Mouse (Mus musculus) right cerebral cortex, adult 18-20 months (tissue): ENCODE results near the gene Macrod2.

ENCODE experiments used
- DNase-seq: peaks from one replicate; pipeline ENCODE4 v3.0.0; 2022; ENCODE audit warnings: mixed read lengths

Gene Macrod2

DNA sequence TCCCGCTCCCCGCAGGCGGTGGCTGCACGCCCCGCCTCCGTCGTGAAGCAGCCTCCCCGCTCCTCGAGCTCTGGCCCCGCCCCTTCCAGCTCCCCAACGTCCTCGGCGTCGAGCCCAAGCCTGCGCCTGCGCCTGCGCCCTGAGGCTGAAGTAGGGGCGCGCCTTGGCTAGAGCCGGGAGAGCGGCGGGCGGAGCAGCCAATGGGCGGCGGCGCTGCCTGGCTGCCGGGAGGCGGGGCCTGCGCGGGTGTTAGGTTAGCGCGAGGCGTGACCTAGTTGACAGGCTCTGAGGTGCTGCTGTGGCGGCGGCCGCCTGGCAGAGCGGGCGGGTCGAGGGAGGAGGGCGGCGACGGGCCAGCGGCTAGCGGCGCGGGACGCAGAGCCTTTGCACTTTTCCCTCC, at the start of gene Macrod2:
Macrod2 (plus strand) TSS at position 131 of the 400 bp plus-strand sequence.
- DNase-seq, result peak; percentile 99

DNA sequence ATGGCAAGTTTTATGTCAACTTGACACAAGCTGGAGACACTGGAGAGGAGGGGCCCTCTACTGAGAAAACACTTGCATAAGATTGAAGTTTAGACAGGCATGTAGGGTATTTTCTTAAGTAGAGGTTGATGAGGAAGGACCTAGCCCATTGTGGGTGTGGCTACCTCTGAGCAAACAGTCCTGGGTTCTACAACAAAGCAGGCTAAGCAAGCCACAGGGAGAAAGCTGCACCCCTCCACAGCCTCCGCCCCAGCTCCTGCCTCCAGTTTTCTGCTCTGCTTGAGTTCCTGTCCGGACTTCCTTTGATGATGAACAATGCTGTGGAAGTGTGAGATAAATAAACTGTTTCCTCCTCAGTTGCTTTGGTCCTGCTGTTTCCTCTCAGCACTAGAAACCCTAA, 35.2 kb upstream of the Macrod2 start:
- DNase-seq, result no peak

DNA sequence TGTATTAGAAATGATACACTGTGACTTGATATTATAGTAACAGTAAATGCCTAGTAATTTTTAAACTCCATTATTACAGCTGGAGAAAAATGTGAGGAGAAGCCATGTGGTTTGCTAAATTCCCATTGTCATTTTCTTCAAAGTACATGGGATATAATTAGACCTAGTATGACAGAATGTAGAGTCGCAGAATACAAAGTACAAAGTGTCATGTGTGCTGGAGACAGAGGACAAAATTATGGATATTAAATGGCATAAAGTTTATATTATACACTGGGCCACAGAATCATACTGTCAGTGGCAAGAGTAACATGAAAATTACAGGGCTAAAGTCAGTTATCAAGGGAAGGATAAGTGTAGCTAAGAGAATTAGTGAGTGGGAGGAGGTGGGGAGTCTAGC, 30.3 kb upstream of the Macrod2 start:
- no peak for DNase-seq

DNA sequence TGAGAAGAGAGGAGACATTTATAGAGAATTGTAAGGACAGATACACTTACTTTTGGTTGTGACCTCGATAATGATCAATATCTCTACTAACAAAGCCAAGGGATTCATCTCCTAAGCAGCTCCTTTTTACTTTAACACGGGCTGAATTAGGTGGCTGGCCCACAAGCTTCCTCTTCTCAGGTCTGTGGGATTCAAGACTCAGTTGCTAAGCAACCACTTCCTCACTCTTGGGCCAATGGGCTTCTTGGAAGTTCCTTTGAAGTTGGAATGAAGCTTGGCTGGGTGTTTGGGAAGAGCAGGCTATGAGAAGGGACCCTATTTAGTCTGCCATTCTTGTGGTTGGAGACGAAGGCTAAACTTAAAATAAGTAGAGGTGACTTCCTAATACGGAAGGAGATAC, 5.6 kb upstream of the Macrod2 start, which contains the start of gene Sel1l2:
Sel1l2 (minus strand) TSS at position 182 of the 400 bp plus-strand sequence.
- no peak for DNase-seq

DNA sequence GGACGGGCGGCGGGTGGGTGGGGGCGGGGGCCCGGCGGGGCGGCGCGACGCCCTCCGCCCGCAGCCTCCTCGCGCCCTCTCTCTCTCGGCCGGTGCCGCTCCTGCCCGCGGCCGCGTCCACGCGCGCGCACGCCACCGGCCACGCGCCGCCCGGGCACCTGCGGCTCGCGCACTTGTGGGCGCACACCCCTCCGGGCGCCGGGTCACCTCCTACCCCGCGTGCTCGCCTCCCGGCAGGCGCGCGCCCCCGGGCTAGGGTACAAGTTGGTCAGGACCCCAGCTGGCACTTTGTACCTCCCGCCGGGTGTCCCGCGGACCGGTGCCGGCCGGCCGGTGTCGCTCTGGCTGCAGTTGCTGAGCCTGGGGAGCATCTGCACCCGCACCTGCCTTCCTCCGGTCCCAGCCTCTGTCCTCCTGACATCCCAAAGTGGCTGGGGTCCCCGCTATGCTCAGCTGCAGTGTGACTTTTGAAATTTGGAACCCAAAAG, 679 bp downstream of the Macrod2 start:
- peak; percentile 45 for DNase-seq

DNA sequence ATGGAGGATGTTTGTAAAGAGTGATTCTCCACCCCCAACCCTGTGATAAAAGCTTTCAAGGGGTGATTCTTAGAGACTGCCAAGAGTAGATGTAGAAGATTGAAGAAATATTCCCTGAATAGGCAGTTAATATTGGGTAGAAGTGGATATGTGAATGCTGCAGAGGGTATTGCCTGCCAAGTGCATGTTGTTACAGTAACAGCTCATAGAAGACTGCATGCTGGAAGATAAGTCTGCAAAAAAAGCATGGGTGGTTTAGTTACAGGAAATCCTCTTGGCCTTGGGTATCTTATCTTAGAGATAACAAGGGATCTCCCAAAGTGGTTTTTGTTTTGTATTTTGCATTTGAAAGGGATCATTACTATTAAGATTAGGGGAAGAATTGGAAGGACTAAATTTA, 30.7 kb downstream of the Macrod2 start:
- DNase-seq, result no peak

DNA sequence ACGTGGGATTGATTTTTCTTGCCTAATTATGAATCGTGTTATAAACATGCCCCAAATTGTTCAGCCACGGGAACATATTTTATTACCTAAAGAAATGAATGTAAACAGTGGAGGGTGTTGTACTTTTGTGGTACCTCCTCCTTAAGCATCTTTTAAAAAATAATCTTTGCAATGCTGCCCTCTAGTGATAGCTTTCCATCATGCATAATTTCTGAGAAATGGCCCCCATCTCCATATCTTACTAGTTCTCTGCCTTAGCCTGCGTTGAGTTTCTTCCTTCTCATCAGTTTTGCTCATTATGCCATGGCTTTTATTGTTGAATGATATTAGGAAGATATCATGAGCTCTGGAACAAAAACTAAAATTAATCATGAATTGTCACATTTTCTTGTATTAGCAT, 32.2 kb downstream of the Macrod2 start:
- DNase-seq, result peak; percentile 18

DNA sequence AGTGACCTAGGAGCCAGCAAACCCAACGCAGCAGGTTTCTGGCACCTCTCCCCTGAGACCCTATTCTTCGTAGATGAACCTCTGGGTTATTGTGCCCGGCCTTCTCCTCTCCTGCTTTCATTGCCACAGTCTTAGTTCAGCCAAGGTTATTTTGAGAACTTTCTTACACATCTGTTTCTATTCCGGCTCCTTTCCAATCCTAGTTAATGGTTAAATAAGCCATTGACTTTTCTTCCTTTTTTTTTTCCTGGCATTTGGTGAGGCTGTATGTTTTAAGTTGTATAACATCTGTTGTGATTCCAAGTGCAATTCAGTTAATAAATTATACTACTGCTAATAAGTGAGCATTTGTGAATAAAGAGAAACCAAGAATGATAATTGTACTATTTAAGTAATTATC, 44.0 kb downstream of the Macrod2 start:
- DNase-seq, result no peak

DNA sequence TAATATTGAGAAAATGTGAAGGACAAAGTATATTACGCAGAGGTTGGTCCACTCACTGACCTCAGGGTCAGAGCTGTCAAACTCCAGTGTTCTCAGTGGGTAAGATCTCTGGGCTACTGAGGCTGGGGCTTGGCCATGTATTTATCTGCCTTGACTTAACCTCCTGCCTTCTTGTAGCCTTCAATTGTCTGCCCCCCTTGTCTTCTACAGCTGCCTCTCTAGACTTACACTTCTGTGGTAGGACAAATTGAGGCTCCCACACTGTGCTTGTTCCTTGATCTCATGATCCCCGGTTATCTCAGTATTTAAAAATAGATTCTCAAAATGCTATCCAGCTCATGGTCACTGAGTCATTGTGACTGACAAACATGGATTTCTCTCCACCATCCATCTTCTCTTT, 53.5 kb downstream of the Macrod2 start:
- DNase-seq, result no peak

DNA sequence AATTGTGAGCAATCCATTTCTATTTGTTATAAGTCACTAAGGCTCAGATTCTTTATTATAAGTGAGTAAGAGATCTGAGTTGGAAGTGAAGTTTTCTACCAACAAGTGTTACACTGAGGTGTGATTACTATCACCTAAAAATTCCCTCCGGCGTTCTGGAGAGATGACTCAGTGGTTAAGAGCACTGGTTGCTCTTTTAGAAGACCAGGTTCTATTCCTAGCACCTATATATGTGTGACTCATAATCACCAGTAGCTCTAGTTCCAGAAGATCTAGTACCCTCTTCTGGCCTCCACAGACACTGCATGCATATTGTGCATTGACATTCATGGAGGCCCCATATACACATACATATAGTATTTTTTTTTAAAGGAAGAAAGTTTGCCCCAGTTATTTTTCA, 80.7 kb downstream of the Macrod2 start:
- DNase-seq, result peak; percentile 14

DNA sequence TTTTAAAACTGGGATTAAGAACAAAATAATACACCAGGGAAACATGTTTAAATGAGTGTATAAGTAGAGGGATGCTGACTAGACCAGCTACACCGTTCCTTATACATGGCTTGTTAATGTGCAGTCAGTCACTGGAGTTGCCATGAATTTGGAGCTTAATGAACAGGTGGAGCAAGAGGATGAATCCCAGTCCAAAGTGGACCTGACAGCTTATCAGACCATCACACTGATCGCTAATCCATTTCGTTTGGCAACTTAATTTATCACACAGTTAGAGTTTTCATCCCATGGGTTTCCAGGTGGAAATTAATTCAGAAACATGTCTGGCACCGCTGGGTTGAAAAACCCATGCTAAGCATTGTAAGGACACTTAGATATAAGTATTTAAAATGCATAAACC, 81.8 kb downstream of the Macrod2 start:
- DNase-seq, result no peak

DNA sequence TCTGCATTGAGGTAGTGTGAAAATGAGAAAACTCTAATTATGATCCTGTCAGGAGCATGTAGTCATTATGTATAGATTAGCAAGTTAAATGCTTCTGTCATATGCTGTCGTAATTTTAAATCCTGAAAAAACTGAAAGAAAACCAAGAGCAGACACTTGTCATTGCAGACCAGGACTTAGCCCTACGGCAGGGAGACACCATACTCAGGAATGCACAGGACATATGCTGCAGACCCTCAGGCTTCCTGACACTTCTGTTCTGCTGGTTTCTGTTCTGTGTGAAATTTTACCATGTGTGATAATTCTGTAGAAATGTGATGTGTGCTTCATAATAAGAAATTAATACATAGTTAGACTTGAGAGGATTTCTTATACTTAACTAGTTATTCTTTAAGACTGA, 87.5 kb downstream of the Macrod2 start:
- DNase-seq, result no peak

DNA sequence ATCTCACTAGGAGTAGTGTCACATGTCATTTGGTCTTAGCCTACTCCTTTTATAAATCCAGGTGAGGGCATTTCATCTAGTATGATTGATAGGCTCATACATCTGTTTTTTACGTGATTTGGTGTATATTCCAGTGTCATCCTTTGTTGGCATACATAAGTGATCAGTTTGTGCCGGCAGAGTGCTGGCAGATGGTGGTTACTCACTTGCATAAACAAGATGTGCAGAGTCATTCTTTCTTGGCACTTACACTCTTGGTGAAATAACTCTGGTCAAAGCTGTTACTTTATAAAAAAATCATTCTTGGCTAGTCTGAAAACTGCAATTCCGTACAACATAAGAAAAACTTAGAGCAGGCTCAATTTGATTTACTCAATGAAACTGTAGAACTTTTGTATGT, 102.6 kb downstream of the Macrod2 start:
- DNase-seq, result peak; percentile 70

DNA sequence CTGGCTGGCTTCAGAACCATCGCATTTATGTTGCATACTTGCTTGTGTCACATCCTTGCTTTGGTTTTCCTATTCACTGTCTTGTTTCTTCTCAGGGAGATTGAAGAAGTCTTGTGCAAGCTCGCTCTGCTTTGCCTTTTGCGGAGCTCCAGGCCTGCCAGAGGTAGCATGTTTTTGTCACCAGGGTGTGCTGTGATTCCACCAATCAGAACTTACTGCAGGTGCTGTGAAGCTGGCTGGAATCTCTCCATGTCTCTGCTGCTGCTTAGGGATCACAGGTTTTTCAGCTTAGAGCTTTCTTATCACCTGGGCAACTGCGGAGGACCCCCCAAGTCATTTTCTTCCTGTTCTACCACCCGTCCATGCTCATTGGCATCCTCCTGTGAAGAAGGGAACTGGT, 105.8 kb downstream of the Macrod2 start:
- peak; percentile 71 for DNase-seq

DNA sequence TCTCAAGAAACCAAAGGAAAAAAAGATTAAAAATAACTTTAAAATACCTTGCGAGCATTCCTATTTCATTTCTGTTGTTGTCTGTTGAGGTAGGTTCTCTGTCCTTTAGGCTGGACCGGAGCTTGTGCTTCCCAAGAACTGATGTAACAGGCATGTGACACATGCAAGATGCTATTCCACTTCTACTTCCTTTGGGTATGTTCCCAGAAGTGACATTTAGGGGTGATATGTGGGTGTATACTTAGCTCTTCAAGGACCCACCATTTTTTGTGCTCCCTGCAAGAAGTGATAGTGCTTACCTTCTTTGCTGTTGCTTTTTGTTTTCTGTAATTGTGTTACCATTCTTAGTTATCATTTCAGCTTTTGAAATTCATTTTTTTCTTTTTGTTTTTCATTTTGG, 126.4 kb downstream of the Macrod2 start:
- DNase-seq, result no peak

DNA sequence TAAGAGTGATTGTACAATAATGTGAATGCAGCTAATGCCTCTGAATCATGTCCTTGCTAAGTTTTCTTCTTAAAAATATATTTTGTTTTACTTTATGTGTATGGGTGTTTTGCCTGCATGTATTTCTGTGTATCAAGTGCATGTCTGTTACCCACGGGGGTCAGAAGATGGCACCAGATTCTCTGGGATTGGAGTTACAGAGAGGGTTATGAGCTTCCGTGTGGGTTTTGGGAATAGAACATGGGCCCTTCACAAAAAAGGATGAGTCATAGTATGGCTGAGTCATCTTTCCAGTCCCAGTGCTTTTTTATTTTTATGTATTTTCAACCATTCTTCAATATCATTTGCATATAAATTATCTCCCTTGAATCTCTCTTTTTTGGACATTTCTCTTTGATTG, 135.1 kb downstream of the Macrod2 start:
- DNase-seq, result peak; percentile 44

DNA sequence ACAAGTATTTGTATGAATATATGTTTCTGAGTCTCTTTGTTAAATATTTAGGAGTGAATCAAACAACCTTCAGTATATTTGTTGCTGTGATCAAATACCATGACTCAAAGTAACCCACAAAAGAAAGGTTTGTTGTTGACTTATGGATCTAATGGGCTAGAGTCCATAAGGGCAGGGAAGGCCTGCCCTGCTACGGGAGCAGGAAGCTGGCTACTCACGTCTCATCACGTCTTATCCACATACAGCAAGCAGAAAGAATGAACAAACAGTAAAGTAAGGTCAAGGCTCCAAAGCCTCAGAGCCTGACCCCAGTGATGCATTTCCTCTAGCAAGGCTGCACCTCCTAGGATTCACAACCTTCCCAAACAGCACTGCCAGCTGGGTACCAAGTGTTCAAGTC, 136.9 kb downstream of the Macrod2 start:
- DNase-seq, result no peak

DNA sequence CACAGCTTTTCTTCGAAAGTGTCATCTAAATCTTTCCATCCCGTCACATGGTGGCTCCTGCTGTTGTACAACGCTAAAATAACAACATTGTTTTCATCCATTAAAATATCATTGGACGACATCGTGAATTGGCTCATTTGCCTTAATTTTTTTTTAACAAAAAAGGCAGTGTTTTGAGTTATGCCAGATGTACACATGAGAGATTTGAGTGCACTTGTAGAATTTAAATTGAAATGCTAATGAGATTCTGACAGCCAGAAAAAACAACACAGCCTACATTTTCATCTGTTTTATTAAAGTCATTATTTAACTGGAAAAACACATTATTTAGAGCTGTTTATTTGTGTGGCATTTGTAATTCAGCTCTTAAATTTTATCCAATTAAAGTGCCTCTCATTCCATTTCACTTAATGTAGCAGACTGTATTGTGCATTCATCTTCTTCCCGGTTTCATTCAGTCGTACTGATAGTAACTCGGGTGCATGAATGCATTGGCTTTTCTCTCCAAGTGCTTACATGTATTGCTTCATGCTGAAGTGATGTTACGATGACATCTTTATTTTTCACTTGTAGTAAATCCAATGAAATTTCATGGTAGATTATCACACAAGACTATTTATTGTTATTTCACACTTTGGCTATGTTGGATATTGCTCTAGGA, 137.9 kb downstream of the Macrod2 start:
- no peak for DNase-seq

DNA sequence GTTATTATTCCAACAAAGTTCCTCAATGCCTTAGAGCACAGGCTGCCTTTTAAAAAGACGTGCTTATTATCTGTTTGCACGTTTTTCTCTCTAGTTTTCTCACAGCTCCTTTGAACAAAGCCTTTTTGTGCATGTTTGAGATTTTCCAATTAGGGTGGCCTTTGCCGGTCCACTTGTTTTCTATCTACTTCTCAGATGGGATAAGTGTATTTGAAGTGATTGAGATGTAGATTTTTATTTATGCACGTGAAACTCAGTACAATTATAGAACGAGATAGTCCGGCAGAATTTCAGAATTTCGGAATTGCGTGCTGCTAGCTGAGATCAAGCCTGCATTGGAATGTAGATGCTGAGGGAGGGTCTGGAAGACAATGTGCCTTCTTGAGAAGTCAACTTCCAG, 138.5 kb downstream of the Macrod2 start:
- DNase-seq, result no peak

DNA sequence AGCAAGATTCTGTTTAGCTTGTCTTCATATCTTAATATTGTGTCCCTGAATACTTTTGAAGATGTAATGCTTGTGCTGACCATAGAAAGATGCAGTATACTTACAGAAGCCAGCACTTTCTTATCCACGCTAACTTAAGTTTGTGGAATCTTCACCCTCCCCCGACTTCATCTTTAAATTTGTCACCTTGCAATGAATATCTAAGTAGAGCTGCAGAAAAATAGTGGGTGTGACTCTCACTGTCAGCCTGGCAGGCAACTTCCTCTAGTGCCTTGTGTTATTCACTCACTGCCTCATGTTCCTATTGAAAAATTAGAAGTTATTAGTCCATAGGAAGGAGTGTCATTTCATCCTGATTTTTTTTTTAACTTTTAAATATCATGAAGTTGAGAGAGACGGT, 139.5 kb downstream of the Macrod2 start:
- peak; percentile 9 for DNase-seq

DNA sequence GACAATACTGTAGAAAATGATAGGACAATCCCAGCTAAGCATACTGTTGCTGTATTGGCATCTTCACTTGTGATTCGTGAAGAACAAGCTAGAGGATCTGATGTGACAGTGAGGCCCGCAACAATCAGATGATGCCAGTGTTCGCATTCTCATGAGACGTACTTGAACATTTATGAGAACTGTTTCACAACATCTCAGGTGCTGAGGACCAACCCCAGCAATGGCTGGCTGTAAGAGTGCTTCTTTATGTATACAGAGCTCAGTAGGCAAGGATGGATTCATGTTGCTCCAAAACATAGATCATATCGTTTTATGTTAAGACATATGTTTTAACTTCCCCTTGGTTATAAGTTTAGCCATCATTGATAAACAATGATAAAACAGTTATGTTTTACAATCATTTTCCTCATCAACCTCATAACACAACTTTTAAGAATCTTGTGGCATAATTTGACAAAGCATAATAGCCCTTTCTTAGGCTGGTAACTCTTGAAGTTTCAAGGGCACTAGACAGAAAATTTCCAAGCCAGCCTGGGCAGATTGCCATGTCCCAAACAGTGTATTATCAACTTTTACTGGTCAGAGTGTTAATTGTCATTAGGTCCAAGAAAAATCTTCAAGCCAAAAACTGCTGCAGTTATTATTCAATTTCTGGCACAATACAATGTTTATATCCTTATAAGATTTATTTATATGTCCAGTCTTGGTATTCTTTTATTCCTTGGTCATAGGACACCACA, 140.9 kb downstream of the Macrod2 start:
- no peak for DNase-seq

DNA sequence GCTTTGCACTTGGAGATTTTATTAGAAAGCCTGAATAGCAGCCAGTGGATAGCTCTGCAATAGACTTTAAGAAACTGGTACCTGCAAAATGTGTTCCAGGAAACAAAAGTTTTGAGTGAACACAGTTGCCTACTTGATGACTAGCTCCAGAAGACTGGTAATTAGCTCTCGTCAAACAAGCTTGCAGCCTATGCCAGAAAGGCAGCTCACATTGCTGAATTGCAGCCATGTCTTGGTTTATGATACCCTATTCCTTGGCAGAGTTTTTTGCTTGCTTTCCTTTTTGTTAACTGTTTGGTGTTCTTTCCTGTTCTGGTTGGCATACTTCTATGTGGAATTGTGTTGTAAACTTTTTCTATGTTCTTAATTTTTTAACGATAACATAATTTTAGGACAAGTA, 154.2 kb downstream of the Macrod2 start:
- no peak for DNase-seq

DNA sequence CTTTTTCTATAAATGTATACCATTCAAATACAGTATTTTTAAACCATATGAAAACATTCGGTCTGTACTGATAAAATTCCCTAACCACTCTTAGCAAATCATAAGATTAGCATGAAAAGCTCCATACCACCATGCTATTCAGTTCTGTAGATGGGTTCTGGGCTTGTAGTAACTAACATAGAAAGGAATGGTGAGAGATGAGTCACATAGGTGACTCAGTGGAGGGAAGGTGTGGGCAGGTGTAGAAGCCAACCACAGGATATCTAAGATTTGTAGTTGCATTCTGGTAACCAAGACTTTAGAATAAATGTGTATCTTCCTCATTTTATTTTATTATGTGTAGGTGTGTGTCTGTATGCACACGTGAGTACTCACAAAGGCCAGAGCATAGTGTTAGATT, 166.3 kb downstream of the Macrod2 start:
- no peak for DNase-seq

DNA sequence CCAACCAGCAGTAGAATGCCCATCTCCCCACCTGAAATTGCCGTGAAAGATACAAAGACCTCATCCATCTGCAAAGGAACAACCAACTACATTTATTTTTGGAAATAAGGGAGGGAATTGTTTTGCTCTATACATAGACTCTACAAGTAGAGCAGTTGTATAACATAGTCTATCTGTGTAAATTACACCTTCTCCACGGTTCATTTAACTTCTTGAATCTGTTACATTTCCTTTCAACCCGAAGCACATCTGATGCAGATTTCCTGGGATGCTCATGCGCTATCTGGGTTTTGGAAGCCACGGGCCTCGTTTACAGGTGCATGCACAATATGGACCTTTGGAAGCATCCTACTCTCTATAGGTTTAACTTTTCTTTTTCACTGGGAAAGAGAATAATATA, 175.8 kb downstream of the Macrod2 start:
- DNase-seq, result no peak
